Mouse (Mus musculus) myocyte (in vitro differentiated cells): ENCODE measurements at regions not wholly inside any gene's neighbourhood (a gene's known extent, or its start where the extent isn't known, plus 50 kb on each side); places are given as distances from the start of the nearest gene placed in this dataset.

ENCODE experiments used
- H3K27me3 ChIP-seq: one replicate; pipeline ENCODE4 v1.6.1; 2011; ENCODE audit not compliant: control insufficient read depth, insufficient read depth, insufficient read length
- H3K36me3 ChIP-seq: one replicate; pipeline ENCODE4 v1.6.1; 2011; ENCODE audit not compliant: control insufficient read depth, insufficient read depth
- H3K4me2 ChIP-seq: one replicate; pipeline ENCODE4 v1.6.1; 2011; ENCODE audit warnings: low read depth, control low read depth
- H3K4me3 ChIP-seq: one replicate; pipeline ENCODE4 v1.5.1; 2011; ENCODE audit warnings: mild to moderate bottlenecking, control low read depth, moderate library complexity
- H3K79me2 ChIP-seq: one replicate; pipeline ENCODE4 v1.6.1; 2011; ENCODE audit not compliant: control insufficient read depth, insufficient read depth
- H3ac ChIP-seq: one replicate; pipeline ENCODE4 v1.6.1; 2011; ENCODE audit not compliant: control insufficient read depth, insufficient read length
- CEBPB ChIP-seq: IDR thresholded peaks from 2 replicates; pipeline ENCODE4 v1.6.1; 2011; ENCODE audit warnings: mild to moderate bottlenecking, moderate library complexity; ENCODE audit not compliant: poor library complexity, insufficient read depth, severe bottlenecking
- E2F4 ChIP-seq: IDR thresholded peaks from one replicate; pipeline ENCODE4 v1.6.1; 2011; ENCODE audit warnings: mild to moderate bottlenecking, control low read depth, moderate library complexity; ENCODE audit not compliant: insufficient read depth
- MAX ChIP-seq: IDR thresholded peaks from one replicate; pipeline ENCODE4 v1.6.1; 2011; ENCODE audit warnings: low read depth, mild to moderate bottlenecking, control low read depth
- MYOD1 ChIP-seq, 3 experiments: IDR thresholded peaks; one replicate each; pipeline ENCODE4 v1.6.1; 2011; ENCODE audit warnings: control low read depth in 2 of 3, low read depth in 2 of 3, mild to moderate bottlenecking in 2 of 3, moderate library complexity in 1 of 3; ENCODE audit not compliant: insufficient read length in 2 of 3, control insufficient read depth in 1 of 3
- MYOG ChIP-seq, 3 experiments: IDR thresholded peaks; one replicate each; pipeline ENCODE4 v1.6.1; 2011; ENCODE audit warnings: control low read depth in 2 of 3, low read depth in 2 of 3, mild to moderate bottlenecking in 2 of 3; ENCODE audit not compliant: insufficient read length in 2 of 3, control insufficient read depth in 1 of 3, insufficient read depth in 1 of 3
- POLR2A ChIP-seq: IDR thresholded peaks from one replicate; pipeline ENCODE4 v1.6.1; 2011; ENCODE audit warnings: low read depth, mild to moderate bottlenecking, control low read depth, moderate library complexity; ENCODE audit not compliant: insufficient read length
- POLR2AphosphoS2 ChIP-seq: IDR thresholded peaks from one replicate; pipeline ENCODE4 v1.6.1; 2011; ENCODE audit warnings: low read depth, control low read depth; ENCODE audit not compliant: insufficient read length
- REST ChIP-seq: IDR thresholded peaks from one replicate; pipeline ENCODE4 v1.6.1; 2011; ENCODE audit warnings: mild to moderate bottlenecking, control low read depth, moderate library complexity; ENCODE audit not compliant: insufficient read depth, insufficient read length
- SRF ChIP-seq: IDR thresholded peaks from one replicate; pipeline ENCODE4 v1.6.1; 2011; ENCODE audit warnings: low read depth; ENCODE audit not compliant: control insufficient read depth, insufficient read length
- TCF12 ChIP-seq: IDR thresholded peaks from one replicate; pipeline ENCODE4 v1.6.1; 2011; ENCODE audit warnings: mild to moderate bottlenecking, control low read depth; ENCODE audit not compliant: poor library complexity, insufficient read depth, severe bottlenecking
- TCF3 ChIP-seq: IDR thresholded peaks from one replicate; pipeline ENCODE4 v1.6.1; 2011; ENCODE audit warnings: low read depth, control low read depth; ENCODE audit not compliant: insufficient read length
- USF1 ChIP-seq: IDR thresholded peaks from one replicate; pipeline ENCODE4 v1.6.1; 2011; ENCODE audit warnings: low read depth, mild to moderate bottlenecking, control low read depth, moderate library complexity

- Histone ChIP-seq H3K79me2 (no peaks in the 10 kb centered on the region), H3K36me3 (no peaks in the 10 kb centered on the region), H3K4me2 (no peak overlapping the region), H3K27me3 (no peaks in the 10 kb centered on the region), H3ac (no peak overlapping the region), H3K4me3 (no peak overlapping the region)
- TF ChIP-seq MYOG (IDR thresholded peaks at IDR 0.05; ENCODE audit: control insufficient read depth in 1 of 3, insufficient read depth in 1 of 3, insufficient read length in 2 of 3, low read depth in 2 of 3) (no peak), E2F4 (no peak), SRF (no peak), POLR2AphosphoS2 (no peak), TCF12 (no peak), REST (no peak), MAX (no peak)
These were observed 282.2 kb upstream of the Dcbld2 start for GRCm38 (mm10) chr16:58126086-58126485.

- no peaks in the 10 kb centered on the region for H3K27me3 ChIP-seq
- no peak overlapping the region for H3ac ChIP-seq
- no peaks in the 10 kb centered on the region for H3K79me2 ChIP-seq
- H3K36me3 ChIP-seq: no peaks in the 10 kb centered on the region
- no peak for TF ChIP-seq SRF
- TF ChIP-seq POLR2A: no peak
- no peak for TF ChIP-seq MYOD1 (IDR thresholded peaks at IDR 0.05; ENCODE audit: control insufficient read depth in 1 of 3, insufficient read length in 2 of 3, low read depth in 2 of 3)
- TF ChIP-seq TCF3: no peak
- no peak for TF ChIP-seq MAX
- no peak for TF ChIP-seq MYOG (IDR thresholded peaks at IDR 0.05; ENCODE audit: control insufficient read depth in 1 of 3, insufficient read depth in 1 of 3, insufficient read length in 2 of 3, low read depth in 2 of 3)
- no peak for TF ChIP-seq TCF12
- TF ChIP-seq POLR2AphosphoS2: no peak
- TF ChIP-seq USF1: no peak
- TF ChIP-seq E2F4: no peak
- no peak for TF ChIP-seq REST
- TF ChIP-seq CEBPB: no peak
- H3K4me2 ChIP-seq: no peak overlapping the region
- H3K4me3 ChIP-seq: no peak overlapping the region
These were observed 271.9 kb upstream of the Dcbld2 start for GRCm38 (mm10) chr16:58136144-58136905.

- Histone ChIP-seq H3K27me3 (no peaks in the 10 kb centered on the region), H3K4me2 (no peak overlapping the region), H3K79me2 (no peaks in the 10 kb centered on the region), H3K36me3 (no peaks in the 10 kb centered on the region), H3K4me3 (no peak overlapping the region), H3ac (no peak overlapping the region)
- TF ChIP-seq REST: no peak
- TF ChIP-seq TCF12: no peak
- TF ChIP-seq USF1: no peak
- TF ChIP-seq TCF3: no peak
- TF ChIP-seq E2F4: no peak
- TF ChIP-seq POLR2A: no peak
- TF ChIP-seq MYOD1 (IDR thresholded peaks at IDR 0.05; ENCODE audit: control insufficient read depth in 1 of 3, insufficient read length in 2 of 3, low read depth in 2 of 3): no peak
- TF ChIP-seq MAX: no peak
- no peak for TF ChIP-seq POLR2AphosphoS2
- TF ChIP-seq CEBPB: no peak
These were observed 271.3 kb upstream of the Dcbld2 start for GRCm38 (mm10) chr16:58136979-58137378.

- Histone ChIP-seq H3K27me3 (no peaks in the 10 kb centered on the region), H3K36me3 (no peaks in the 10 kb centered on the region), H3K4me2 (no peak overlapping the region), H3K79me2 (no peaks in the 10 kb centered on the region), H3K4me3 (no peak overlapping the region), H3ac (no peak overlapping the region)
- TF ChIP-seq SRF (no peak), E2F4 (no peak), TCF3 (no peak), TCF12 (no peak), POLR2A (no peak), POLR2AphosphoS2 (no peak), REST (no peak), MYOG (IDR thresholded peaks at IDR 0.05; ENCODE audit: control insufficient read depth in 1 of 3, insufficient read depth in 1 of 3, insufficient read length in 2 of 3, low read depth in 2 of 3) (no peak), CEBPB (no peak), MAX (no peak), MYOD1 (IDR thresholded peaks at IDR 0.05; ENCODE audit: control insufficient read depth in 1 of 3, insufficient read length in 2 of 3, low read depth in 2 of 3) (no peak), USF1 (no peak)
These were observed 270.4 kb upstream of the Dcbld2 start for GRCm38 (mm10) chr16:58137728-58138279.

- no peaks in the 10 kb centered on the region for H3K27me3 ChIP-seq
- no peak overlapping the region for H3ac ChIP-seq
- H3K4me2 ChIP-seq: no peak overlapping the region
- H3K4me3 ChIP-seq: no peak overlapping the region
- no peaks in the 10 kb centered on the region for H3K36me3 ChIP-seq
- H3K79me2 ChIP-seq: no peaks in the 10 kb centered on the region
- TF ChIP-seq MYOG (IDR thresholded peaks at IDR 0.05; ENCODE audit: control insufficient read depth in 1 of 3, insufficient read depth in 1 of 3, insufficient read length in 2 of 3, low read depth in 2 of 3) (no peak), E2F4 (no peak), REST (no peak), POLR2A (no peak), TCF12 (no peak), SRF (no peak), POLR2AphosphoS2 (no peak), MAX (no peak), TCF3 (no peak), USF1 (no peak), CEBPB (no peak)
These were observed 261.8 kb upstream of the Dcbld2 start for GRCm38 (mm10) chr16:58146479-58146878.
